Mouse (Mus musculus) hindbrain, postnatal 0 days (tissue): ENCODE results near the gene Slc13a4. TPM values are rescaled to one million over a fixed set of nuclear protein-coding genes. Genes with fewer than 3 reads are reported as not detected.

Experiments
- ATAC-seq: fragments of 200-750 bp; cut with Nextera tagmentation; 2 replicates; pipeline ENCODE4 v1.8.0; 2017; ENCODE audit warnings: mild to moderate bottlenecking, moderate TSS enrichment, moderate library complexity
- DNase-seq: peaks from one replicate; pipeline ENCODE4 v3.0.0-alpha.2; 2015; ENCODE audit warnings: low spot score
- H3K27ac ChIP-seq: fragments of 300-500 bp; sonication (generic); 2 replicates; pipeline ENCODE4 v1.5.1; 2014; ENCODE audit warnings: mild to moderate bottlenecking
- H3K27me3 ChIP-seq: fragments of 300-500 bp; sonication (generic); 2 replicates; pipeline ENCODE4 v1.6.1; 2014; ENCODE audit warnings: low read length, mixed read lengths; ENCODE audit not compliant: insufficient read depth
- H3K36me3 ChIP-seq: fragments of 300-500 bp; sonication (generic); 2 replicates; pipeline ENCODE4 v1.6.1; 2014; ENCODE audit warnings: low read length, mixed read lengths; ENCODE audit not compliant: insufficient read depth
- H3K4me1 ChIP-seq: fragments of 300-500 bp; sonication (generic); 2 replicates; pipeline ENCODE4 v1.6.1; 2014; ENCODE audit warnings: antibody characterized with exemption, low read length, mixed read lengths; ENCODE audit not compliant: insufficient read depth
- H3K4me2 ChIP-seq: fragments of 300-500 bp; sonication (generic); 2 replicates; pipeline ENCODE4 v1.6.1; 2014; ENCODE audit warnings: low read depth, mild to moderate bottlenecking, low read length, moderate library complexity, mixed read lengths
- H3K4me3 ChIP-seq: fragments of 300-500 bp; sonication (generic); 2 replicates; pipeline ENCODE4 v1.5.1; 2014; ENCODE audit warnings: low read length
- H3K9ac ChIP-seq: fragments of 300-500 bp; sonication (generic); replicated peaks from 2 replicates; pipeline ENCODE4 v1.6.1; 2014; ENCODE audit warnings: mild to moderate bottlenecking, low read length, moderate library complexity, mixed read lengths
- H3K9me3 ChIP-seq: fragments of 300-500 bp; sonication (generic); 2 replicates; pipeline ENCODE4 v1.6.1; 2016; ENCODE audit warnings: low read length, mixed read lengths
- CTCF ChIP-seq: IDR thresholded peaks from 2 replicates; pipeline ENCODE4 v1.5.1; 2016; ENCODE audit warnings: antibody characterized with exemption, control low read depth, low read depth
- WGBS: fragments of 180-500 bp; shearing (Covaris S2); extraction: QIAGEN DNeasy Blood & Tissue Kit; methylation state at CpG from one replicate; pipeline ENCODE4 v1.1.7; 2014; 5-methylcytosine and 5-hydroxymethylcytosine counted together
- polyA plus RNA-seq: library from polyadenylated mRNA; unstranded; fragments of >200 nt; fragmentation: Nextera tagmentation; extraction: Ambion mirVana; gene quantifications from 2 replicates; pipeline ENCODE4 v1.2.1, GENCODE M21; 2015
- total RNA-seq: library from RNA; depleted of rRNA; stranded (reverse); fragments of >200 nt; gene quantifications from 2 replicates; pipeline ENCODE4 v1.2.3, GENCODE M21; 2014

The Slc13a4 gene
- total and polyA plus RNA-seq, 2 experiments from 2014 or later: 14.6 to 22.2 TPM

GRCm38 (mm10) chr6:35349784-35350183, 41.9 kb upstream of the Slc13a4 start:
- 50% methylated on average over 7 of the region's 7 CpGs for WGBS
- no peak for ATAC-seq
- Histone ChIP-seq H3K27me3 (no peaks in the 10 kb centered on the region), H3K27ac (no peak overlapping the region), H3K9me3 (no peaks in the 10 kb centered on the region), H3K36me3 (no peaks in the 10 kb centered on the region), H3K4me2 (no peak overlapping the region), H3K4me1 (peaks cover 6% of the 10 kb centered on the region), H3K4me3 (no peak overlapping the region), H3K9ac (no peak overlapping the region)
- no peak for TF ChIP-seq CTCF
- DNase-seq: peak; percentile 27

- DNase-seq (no peak), ATAC-seq (no peak)
- no peak overlapping the region for H3K4me2 ChIP-seq
- H3K36me3 ChIP-seq: no peaks in the 10 kb centered on the region
- 17% methylated on average over 3 of the region's 3 CpGs for WGBS
- H3K4me3 ChIP-seq: no peak overlapping the region
- no peak for TF ChIP-seq CTCF
- no peaks in the 10 kb centered on the region for H3K27me3 ChIP-seq
- no peaks in the 10 kb centered on the region for H3K9me3 ChIP-seq
- no peak overlapping the region for H3K27ac ChIP-seq
- no peak overlapping the region for H3K9ac ChIP-seq
- H3K4me1 ChIP-seq: no peaks in the 10 kb centered on the region
Measured at GRCm38 (mm10) chr6:35338640-35339039, 30.7 kb upstream of the Slc13a4 start.

GRCm38 (mm10) chr6:35337836-35338235, 29.9 kb upstream of the Slc13a4 start:
- no peak overlapping the region for H3K27ac ChIP-seq
- no peak for ATAC-seq
- no peak overlapping the region for H3K4me3 ChIP-seq
- no peak overlapping the region for H3K4me2 ChIP-seq
- no peak for DNase-seq
- 86% methylated on average over 8 of the region's 8 CpGs for WGBS
- no peak for TF ChIP-seq CTCF
- H3K36me3 ChIP-seq: no peaks in the 10 kb centered on the region
- H3K9me3 ChIP-seq: no peaks in the 10 kb centered on the region
- no peaks in the 10 kb centered on the region for H3K4me1 ChIP-seq
- H3K9ac ChIP-seq: no peak overlapping the region
- H3K27me3 ChIP-seq: no peaks in the 10 kb centered on the region

- no peak overlapping the region for H3K27ac ChIP-seq
- no peak overlapping the region for H3K4me3 ChIP-seq
- no peak for ATAC-seq
- no peaks in the 10 kb centered on the region for H3K4me1 ChIP-seq
- DNase-seq: no peak
- no peaks in the 10 kb centered on the region for H3K9me3 ChIP-seq
- no peaks in the 10 kb centered on the region for H3K36me3 ChIP-seq
- no peak overlapping the region for H3K4me2 ChIP-seq
- H3K27me3 ChIP-seq: no peaks in the 10 kb centered on the region
- no peak overlapping the region for H3K9ac ChIP-seq
- no peak for TF ChIP-seq CTCF
- WGBS: 82% methylated on average over 5 of the region's 5 CpGs
Measured at GRCm38 (mm10) chr6:35335452-35335851, 27.5 kb upstream of the Slc13a4 start.

- Histone ChIP-seq H3K27ac (no peak overlapping the region), H3K9me3 (no peaks in the 10 kb centered on the region), H3K36me3 (no peaks in the 10 kb centered on the region), H3K4me1 (no peaks in the 10 kb centered on the region), H3K4me3 (no peak overlapping the region), H3K27me3 (no peaks in the 10 kb centered on the region), H3K9ac (no peak overlapping the region), H3K4me2 (no peak overlapping the region)
- TF ChIP-seq CTCF: peak; percentile 24
- ATAC-seq: no peak
- WGBS: 80% methylated on average over 4 of the region's 4 CpGs
- no peak for DNase-seq
Measured at GRCm38 (mm10) chr6:35334278-35334677, 26.3 kb upstream of the Slc13a4 start.

- 34% methylated on average over 3 of the region's 3 CpGs for WGBS
- no peak overlapping the region for H3K9ac ChIP-seq
- H3K27ac ChIP-seq: no peak overlapping the region
- H3K4me2 ChIP-seq: no peak overlapping the region
- H3K27me3 ChIP-seq: no peaks in the 10 kb centered on the region
- no peaks in the 10 kb centered on the region for H3K9me3 ChIP-seq
- no peak for DNase-seq
- no peak for TF ChIP-seq CTCF
- H3K4me1 ChIP-seq: no peaks in the 10 kb centered on the region
- no peak for ATAC-seq
- no peaks in the 10 kb centered on the region for H3K36me3 ChIP-seq
- no peak overlapping the region for H3K4me3 ChIP-seq
Measured at GRCm38 (mm10) chr6:35333632-35334031, 25.7 kb upstream of the Slc13a4 start.

GRCm38 (mm10) chr6:35330834-35331233, 22.9 kb upstream of the Slc13a4 start:
- no peaks in the 10 kb centered on the region for H3K27me3 ChIP-seq
- H3K4me3 ChIP-seq: no peak overlapping the region
- no peak for TF ChIP-seq CTCF
- H3K4me1 ChIP-seq: no peaks in the 10 kb centered on the region
- no peak overlapping the region for H3K4me2 ChIP-seq
- no peaks in the 10 kb centered on the region for H3K36me3 ChIP-seq
- no peak overlapping the region for H3K9ac ChIP-seq
- no peak for ATAC-seq
- no peak overlapping the region for H3K27ac ChIP-seq
- no peak for DNase-seq
- 64% methylated on average over 6 of the region's 6 CpGs for WGBS
- no peaks in the 10 kb centered on the region for H3K9me3 ChIP-seq

- H3K4me2 ChIP-seq: no peak overlapping the region
- no peak overlapping the region for H3K9ac ChIP-seq
- no peak overlapping the region for H3K4me3 ChIP-seq
- no peaks in the 10 kb centered on the region for H3K36me3 ChIP-seq
- DNase-seq (no peak), ATAC-seq (no peak)
- WGBS: 94% methylated on average over 12 of the region's 12 CpGs
- H3K27me3 ChIP-seq: no peaks in the 10 kb centered on the region
- no peak overlapping the region for H3K27ac ChIP-seq
- no peak for TF ChIP-seq CTCF
- H3K9me3 ChIP-seq: no peaks in the 10 kb centered on the region
- 0 out of 2 replicates have a peak, but pooled peaks cover 5% of the 10 kb centered on the region for H3K4me1 ChIP-seq
Measured at GRCm38 (mm10) chr6:35329956-35330355, 22.0 kb upstream of the Slc13a4 start.
